Mouse (Mus musculus): Measurements from ENCODE around the gene Tdrd7.

DNA sequence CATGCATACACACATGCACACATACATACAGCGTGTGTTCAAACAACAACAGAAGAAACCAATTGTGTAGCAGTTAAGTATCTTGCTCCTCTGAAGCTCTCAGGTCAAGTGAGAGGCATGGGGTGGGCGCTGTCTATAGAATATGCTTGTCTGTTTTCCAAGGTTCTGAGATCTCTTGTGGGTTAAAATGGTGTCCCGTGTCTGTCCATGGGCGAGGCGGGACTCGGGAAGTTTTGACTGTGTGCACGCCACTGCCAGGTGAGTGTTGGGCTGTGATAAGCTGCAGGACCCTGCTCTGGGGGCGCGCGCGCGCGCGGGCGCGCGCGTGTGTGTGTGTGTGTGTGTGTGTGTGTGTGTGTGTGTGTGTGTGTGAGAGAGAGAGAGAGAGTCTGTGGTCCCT, 13.3 kb upstream of the Tdrd7 start:
- TF ChIP-seq HCFC1 (IDR thresholded peaks at IDR 0.05; ENCODE audit: borderline replicate concordance, insufficient read depth, low read length) (no peak), ZC3H11A (IDR thresholded peaks at IDR 0.05; ENCODE audit: borderline replicate concordance, low read depth, low read length) (no peak)
